Mouse (Mus musculus) CD4-positive, CD25-positive, alpha-beta regulatory T cell, adult 4 months (primary cell): Measurements from ENCODE around the gene B3gnt7. TPM values are rescaled to one million over a fixed set of nuclear protein-coding genes. Genes with fewer than 3 reads are reported as not detected.

Source experiments
- ATAC-seq: one replicate; pipeline ENCODE4 v1.8.0; 2017
- polyA plus RNA-seq, 2 experiments: library from polyadenylated mRNA; unstranded; fragments of 100-300 nt; shearing (Covaris generic); gene quantifications; one replicate each; pipeline ENCODE4 v1.2.1; 2017

Gene B3gnt7
- not detected for polyA plus RNA-seq

- ATAC-seq, result no peak
These were observed at the start of gene B3gnt7 for GRCm38 (mm10) chr1:86302532-86302931. B3gnt7 (plus strand) TSS chr1:86302832.

DNA sequence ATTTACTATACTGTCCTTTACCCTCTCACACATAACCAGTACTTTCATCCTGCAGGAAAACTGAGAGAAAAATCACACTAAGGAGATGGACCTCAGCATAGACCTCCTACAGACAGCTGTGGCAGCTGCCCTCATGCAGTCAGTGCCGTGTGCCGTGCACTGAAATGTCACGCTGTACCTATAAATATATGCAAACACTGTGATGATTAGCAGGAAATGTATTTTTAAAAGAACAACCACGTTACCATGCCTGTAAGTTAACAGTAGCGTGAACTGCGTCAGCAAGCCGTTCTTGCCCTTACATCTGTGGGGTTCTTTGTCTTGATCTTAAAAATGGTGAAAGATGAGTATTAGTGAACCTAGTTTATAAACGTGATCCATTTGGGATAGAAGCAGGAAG, 49.2 kb upstream of the B3gnt7 start:
- no peak for ATAC-seq

DNA sequence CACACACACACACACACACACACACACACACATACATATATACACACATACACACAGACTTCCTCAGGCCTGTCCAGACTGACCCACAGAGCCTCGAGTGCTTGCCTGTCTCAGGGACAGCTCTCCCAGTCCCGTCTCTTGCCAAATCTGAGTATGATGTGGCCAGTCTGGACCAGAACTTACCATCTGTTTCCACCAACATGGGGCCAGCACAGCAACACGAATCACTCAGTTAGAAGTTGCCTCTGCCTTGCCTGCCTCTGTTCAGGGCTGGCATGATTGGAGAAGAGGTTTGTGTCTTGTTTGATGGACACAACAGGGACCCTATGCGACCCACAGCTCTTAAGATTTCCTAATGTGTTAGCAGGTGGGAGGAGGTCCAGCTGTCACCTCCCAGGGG, 46.3 kb upstream of the B3gnt7 start:
- ATAC-seq, result no peak

DNA sequence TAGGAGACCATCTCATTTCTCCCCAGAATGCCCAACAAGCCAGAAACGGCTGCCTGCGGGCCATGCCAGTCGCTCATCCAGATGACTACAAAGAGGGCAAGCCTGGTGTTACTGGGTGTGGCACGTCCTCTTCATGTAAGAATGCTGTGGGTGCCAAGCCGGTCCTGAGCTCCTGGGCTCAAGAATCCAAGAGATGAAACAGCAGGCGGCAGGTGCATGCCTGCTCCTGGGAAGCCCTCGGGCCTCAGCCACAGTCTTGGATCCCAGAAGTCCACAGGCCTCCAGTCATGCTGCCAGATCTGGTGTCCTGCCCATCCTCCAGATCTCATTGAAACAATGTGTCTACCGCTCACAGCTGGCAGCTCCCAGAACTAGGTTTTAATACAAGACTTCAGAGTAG, 45.4 kb upstream of the B3gnt7 start:
- ATAC-seq, result no peak

DNA sequence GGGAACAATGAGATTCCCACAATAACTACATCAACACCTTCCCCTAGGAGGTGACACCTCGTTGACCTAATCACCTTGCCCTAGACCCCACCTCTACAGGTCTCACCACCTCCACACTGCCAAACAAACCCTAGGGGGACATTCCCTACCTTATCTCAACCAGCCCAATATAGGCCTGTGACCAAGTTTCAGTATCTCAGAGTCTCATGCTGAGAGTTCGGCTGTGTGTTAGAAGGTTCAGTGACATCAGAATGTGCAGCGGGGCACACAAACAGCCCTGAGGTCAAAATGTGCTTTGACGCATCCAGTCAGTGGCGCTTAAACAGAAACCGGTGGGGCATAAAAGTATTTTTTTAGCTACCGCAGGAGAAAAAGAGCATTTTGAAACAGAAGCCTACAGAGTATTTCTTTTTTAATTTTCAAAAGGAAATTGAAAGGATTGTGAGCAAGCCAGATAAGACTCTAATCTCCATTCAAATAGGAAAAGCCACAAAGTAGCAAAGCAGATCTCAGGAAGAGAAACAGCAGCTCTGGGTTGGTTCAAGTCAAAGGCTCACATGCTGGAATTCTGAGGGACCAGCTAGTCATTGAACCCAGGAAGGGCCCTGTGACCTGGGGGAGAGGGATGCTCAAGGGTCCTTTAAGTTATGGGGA, 44.3 kb upstream of the B3gnt7 start:
- ATAC-seq, result no peak

DNA sequence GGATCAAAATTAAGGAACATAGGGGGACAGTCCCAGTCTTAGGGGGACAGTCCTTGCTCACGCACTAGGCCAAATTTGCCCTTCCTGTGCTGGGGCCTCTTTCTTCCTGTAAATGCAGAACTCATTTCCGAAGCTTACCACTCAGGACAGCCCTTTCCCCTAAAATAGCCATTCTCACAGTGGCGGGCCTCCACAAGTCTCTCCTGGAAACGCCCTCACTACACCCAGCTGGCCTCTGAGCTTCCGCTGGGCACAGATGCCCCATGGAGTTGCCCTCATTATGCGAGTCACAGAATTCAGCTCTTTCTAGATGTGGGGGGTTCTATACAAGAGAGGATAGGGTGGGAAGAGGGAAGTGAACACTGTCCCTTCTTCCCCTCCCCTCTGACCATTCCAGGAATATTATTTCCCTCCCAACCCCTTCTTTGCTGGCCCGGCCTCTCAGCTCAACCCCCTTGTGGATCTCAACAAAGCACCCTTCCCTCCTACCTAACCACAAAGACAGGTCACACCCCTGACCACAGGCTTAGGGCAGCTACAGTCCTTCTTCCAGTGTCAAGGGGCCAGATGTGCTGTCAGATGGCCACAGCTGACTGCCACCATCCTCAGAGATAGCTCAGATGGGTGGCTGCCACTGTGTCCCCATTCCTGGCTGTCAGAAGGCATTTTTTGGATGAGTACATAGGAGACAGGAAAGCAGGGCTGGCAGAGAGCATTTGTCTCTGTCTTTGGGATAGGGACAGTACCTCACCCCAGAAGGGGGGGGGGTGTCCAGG, 38.9 kb upstream of the B3gnt7 start:
- no peak for ATAC-seq

GRCm38 (mm10) chr1:86265060-86265459, 37.6 kb upstream of the B3gnt7 start:
- peak; percentile 90 for ATAC-seq

DNA sequence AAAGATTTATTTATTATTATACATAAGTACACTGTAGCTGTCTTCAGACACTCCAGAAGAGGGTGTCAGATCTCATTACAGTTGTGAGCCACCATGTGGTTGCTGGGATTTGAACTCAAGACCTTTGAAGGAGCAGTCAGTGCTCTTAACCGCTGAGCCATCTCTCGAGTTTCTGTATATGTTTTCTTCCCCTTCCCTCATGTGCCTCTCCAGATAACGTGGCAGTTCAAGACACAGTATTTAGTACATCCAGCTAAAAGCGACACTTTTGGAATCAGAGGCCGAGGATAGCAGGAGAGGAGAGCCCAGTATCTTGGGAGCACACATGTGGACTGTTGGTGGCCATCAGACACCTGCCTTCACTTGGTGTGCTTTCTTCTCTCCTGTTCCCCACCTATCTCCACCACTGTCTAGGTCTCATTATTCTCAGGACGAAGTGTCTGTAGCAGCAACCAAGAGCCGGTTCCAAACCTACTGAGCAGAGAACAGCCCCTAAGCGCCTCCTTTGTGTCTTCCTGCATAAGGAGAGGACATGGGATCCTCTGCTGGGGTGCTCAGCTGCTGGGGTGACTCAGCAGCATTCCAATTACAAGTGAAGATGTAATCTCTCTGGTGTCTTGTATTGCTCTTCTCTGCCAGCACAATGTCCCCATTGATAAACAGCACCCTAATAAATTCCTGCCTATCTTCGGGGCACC, 34.0 kb upstream of the B3gnt7 start:
- ATAC-seq, result no peak

DNA sequence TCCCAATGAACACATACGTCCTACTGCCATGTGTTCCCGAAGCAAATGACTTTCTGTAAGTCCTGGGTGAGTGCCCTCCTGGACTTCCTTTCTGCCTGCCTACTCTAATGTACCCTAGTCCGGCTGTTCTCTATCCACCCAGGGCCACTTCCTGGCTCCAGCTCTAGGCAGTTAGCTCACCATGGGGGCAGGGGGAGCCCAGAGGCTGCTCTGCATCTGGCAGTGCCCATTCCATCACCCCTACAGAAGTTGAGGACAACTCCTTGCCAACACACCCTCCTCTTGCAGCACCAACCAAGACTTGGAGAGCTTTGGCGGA, 33.5 kb upstream of the B3gnt7 start:
- ATAC-seq, result no peak

- ATAC-seq, result no peak
These were observed 30.9 kb upstream of the B3gnt7 start for GRCm38 (mm10) chr1:86271707-86272106.

- ATAC-seq, result no peak
These were observed 25.6 kb upstream of the B3gnt7 start for GRCm38 (mm10) chr1:86277055-86277454.

DNA sequence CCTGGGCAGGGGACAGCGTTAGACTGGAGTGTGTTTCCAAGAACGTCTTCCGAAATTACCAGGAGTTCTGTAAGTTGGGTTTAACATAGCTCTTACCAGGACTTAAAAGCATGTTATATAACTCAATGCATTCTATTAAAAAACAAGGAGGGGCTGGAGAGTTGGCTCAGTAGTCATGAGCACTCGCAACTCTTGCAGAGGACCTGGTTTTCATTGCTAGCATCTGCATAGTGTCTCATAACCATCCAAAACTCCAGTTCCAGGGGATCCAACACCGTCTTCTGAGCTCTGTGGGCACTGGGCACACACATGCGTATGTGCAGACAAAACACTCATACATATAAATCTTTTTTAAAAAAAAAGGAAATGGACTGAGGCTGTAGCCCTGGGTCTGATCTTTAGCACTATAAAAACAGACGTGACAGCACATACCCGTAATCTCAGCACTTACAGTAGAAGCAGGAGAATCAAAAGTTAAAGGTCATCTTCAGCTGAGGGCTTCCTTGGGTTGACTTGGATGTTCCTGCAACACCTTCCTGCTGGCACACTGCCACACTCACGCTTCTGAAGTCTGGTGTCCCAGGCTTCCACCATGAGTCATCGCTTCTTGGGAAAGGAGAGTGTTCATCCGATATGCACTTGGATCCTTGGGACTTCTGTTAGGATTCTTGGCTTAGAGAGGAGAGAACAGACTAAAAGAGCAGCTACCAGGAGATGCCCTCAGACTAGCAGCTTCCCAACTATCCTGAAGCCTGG, 20.7 kb upstream of the B3gnt7 start:
- no peak for ATAC-seq

DNA sequence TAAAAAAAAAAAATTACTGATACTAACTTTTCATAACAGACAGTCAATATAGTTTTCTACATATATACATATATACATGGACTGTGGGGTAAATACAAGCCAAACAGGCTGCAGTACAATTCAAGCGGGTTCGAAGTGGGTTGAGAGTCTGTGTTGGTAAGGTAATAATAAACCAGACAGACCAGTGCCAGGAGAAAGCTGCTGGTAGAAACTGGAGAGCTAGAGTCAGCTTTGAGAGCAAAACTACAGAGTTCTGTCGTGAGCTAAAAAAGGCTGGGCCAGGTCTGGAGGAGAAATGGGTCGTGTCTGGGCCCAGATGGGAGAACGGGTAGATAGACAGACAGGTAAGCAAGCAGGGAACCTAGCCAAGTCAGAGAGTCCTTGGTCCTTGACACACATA, 18.5 kb upstream of the B3gnt7 start:
- ATAC-seq, result no peak

DNA sequence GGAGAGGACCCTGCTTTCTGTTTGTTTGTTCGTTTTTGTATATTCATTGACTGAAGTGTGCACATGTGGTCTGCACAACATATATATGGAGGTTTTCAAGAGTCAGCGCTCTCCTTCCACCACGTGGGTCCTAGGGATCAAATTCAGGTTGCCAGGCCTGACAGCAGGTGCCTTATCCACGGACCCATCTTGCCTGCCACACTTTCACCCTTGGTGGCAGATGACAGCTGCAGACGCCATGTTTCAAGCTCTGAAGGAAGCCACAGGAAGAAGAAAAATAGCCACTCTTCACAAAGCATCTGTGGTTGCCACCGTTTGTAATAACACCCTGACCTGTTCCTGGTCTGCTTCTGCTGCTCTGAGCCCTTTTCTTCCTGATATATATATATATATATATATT, 17.3 kb upstream of the B3gnt7 start:
- ATAC-seq, result no peak

GRCm38 (mm10) chr1:86287473-86287872, 15.2 kb upstream of the B3gnt7 start:
- ATAC-seq, result no peak

- no peak for ATAC-seq
These were observed 12.2 kb upstream of the B3gnt7 start for GRCm38 (mm10) chr1:86290452-86290851.

DNA sequence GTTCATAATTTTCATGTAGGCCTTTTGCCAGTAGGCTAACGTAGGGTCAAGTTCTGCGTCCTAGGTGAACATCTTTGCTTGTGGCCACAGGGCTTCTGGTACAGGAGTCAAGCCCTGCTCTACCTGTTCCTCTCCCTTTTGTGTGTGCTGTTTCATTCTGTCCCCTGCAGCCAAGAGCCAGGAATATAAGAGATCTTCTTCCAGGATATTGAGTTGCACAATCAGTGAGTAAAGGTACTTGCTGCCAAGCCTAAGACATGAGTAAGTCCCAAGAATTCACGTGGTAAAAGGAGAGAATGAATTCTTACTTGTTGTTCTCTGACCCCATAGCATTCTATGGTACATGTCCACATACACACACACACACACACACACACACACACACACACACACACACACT, 9.5 kb upstream of the B3gnt7 start:
- no peak for ATAC-seq

- ATAC-seq, result no peak
These were observed 8.8 kb upstream of the B3gnt7 start for GRCm38 (mm10) chr1:86293868-86294267.

- no peak for ATAC-seq
These were observed 8.2 kb upstream of the B3gnt7 start for GRCm38 (mm10) chr1:86294472-86294871.

- ATAC-seq, result no peak
These were observed 2.5 kb upstream of the B3gnt7 start for GRCm38 (mm10) chr1:86300093-86300492.

GRCm38 (mm10) chr1:86300731-86301130, 1.9 kb upstream of the B3gnt7 start:
- no peak for ATAC-seq

GRCm38 (mm10) chr1:86301221-86302091, 1.2 kb upstream of the B3gnt7 start:
- peak; percentile 49 for ATAC-seq
